Mouse (Mus musculus) myocyte (in vitro differentiated cells): ENCODE results near the gene Unc79. TPM values are rescaled to one million over a fixed set of nuclear protein-coding genes. Genes with fewer than 3 reads are reported as not detected.

Source experiments
- H3K27me3 ChIP-seq: one replicate; pipeline ENCODE4 v1.6.1; 2011; ENCODE audit not compliant: control insufficient read depth, insufficient read depth, insufficient read length
- H3K36me3 ChIP-seq: one replicate; pipeline ENCODE4 v1.6.1; 2011; ENCODE audit not compliant: control insufficient read depth, insufficient read depth
- H3K4me2 ChIP-seq: one replicate; pipeline ENCODE4 v1.6.1; 2011; ENCODE audit warnings: low read depth, control low read depth
- H3K4me3 ChIP-seq: one replicate; pipeline ENCODE4 v1.5.1; 2011; ENCODE audit warnings: mild to moderate bottlenecking, control low read depth, moderate library complexity
- H3K79me2 ChIP-seq: one replicate; pipeline ENCODE4 v1.6.1; 2011; ENCODE audit not compliant: control insufficient read depth, insufficient read depth
- H3ac ChIP-seq: one replicate; pipeline ENCODE4 v1.6.1; 2011; ENCODE audit not compliant: control insufficient read depth, insufficient read length
- CEBPB ChIP-seq: IDR thresholded peaks from 2 replicates; pipeline ENCODE4 v1.6.1; 2011; ENCODE audit warnings: mild to moderate bottlenecking, moderate library complexity; ENCODE audit not compliant: poor library complexity, insufficient read depth, severe bottlenecking
- E2F4 ChIP-seq: IDR thresholded peaks from one replicate; pipeline ENCODE4 v1.6.1; 2011; ENCODE audit warnings: mild to moderate bottlenecking, control low read depth, moderate library complexity; ENCODE audit not compliant: insufficient read depth
- MAX ChIP-seq: IDR thresholded peaks from one replicate; pipeline ENCODE4 v1.6.1; 2011; ENCODE audit warnings: low read depth, mild to moderate bottlenecking, control low read depth
- MYOD1 ChIP-seq, 3 experiments: IDR thresholded peaks; one replicate each; pipeline ENCODE4 v1.6.1; 2011; ENCODE audit warnings: control low read depth in 2 of 3, low read depth in 2 of 3, mild to moderate bottlenecking in 2 of 3, moderate library complexity in 1 of 3; ENCODE audit not compliant: insufficient read length in 2 of 3, control insufficient read depth in 1 of 3
- MYOG ChIP-seq, 3 experiments: IDR thresholded peaks; one replicate each; pipeline ENCODE4 v1.6.1; 2011; ENCODE audit warnings: control low read depth in 2 of 3, low read depth in 2 of 3, mild to moderate bottlenecking in 2 of 3; ENCODE audit not compliant: insufficient read length in 2 of 3, control insufficient read depth in 1 of 3, insufficient read depth in 1 of 3
- POLR2A ChIP-seq: IDR thresholded peaks from one replicate; pipeline ENCODE4 v1.6.1; 2011; ENCODE audit warnings: low read depth, mild to moderate bottlenecking, control low read depth, moderate library complexity; ENCODE audit not compliant: insufficient read length
- POLR2AphosphoS2 ChIP-seq: IDR thresholded peaks from one replicate; pipeline ENCODE4 v1.6.1; 2011; ENCODE audit warnings: low read depth, control low read depth; ENCODE audit not compliant: insufficient read length
- REST ChIP-seq: IDR thresholded peaks from one replicate; pipeline ENCODE4 v1.6.1; 2011; ENCODE audit warnings: mild to moderate bottlenecking, control low read depth, moderate library complexity; ENCODE audit not compliant: insufficient read depth, insufficient read length
- SRF ChIP-seq: IDR thresholded peaks from one replicate; pipeline ENCODE4 v1.6.1; 2011; ENCODE audit warnings: low read depth; ENCODE audit not compliant: control insufficient read depth, insufficient read length
- TCF12 ChIP-seq: IDR thresholded peaks from one replicate; pipeline ENCODE4 v1.6.1; 2011; ENCODE audit warnings: mild to moderate bottlenecking, control low read depth; ENCODE audit not compliant: poor library complexity, insufficient read depth, severe bottlenecking
- TCF3 ChIP-seq: IDR thresholded peaks from one replicate; pipeline ENCODE4 v1.6.1; 2011; ENCODE audit warnings: low read depth, control low read depth; ENCODE audit not compliant: insufficient read length
- USF1 ChIP-seq: IDR thresholded peaks from one replicate; pipeline ENCODE4 v1.6.1; 2011; ENCODE audit warnings: low read depth, mild to moderate bottlenecking, control low read depth, moderate library complexity
- polyA plus RNA-seq: library from polyadenylated mRNA; unstranded; fragments of >200 nt; fragmentation: generic; extraction: Trizol; gene quantifications from one replicate; pipeline ENCODE4 v1.2.1, GENCODE M21; 2012; ENCODE audit warnings: missing spikeins

Gene Unc79
- polyA plus RNA-seq, 1 experiment: not detected

- TF ChIP-seq POLR2A (no peak), MYOG (IDR thresholded peaks at IDR 0.05; ENCODE audit: control insufficient read depth in 1 of 3, insufficient read depth in 1 of 3, insufficient read length in 2 of 3, low read depth in 2 of 3) (no peak), REST (no peak), SRF (no peak), MYOD1 (IDR thresholded peaks at IDR 0.05; ENCODE audit: control insufficient read depth in 1 of 3, insufficient read length in 2 of 3, low read depth in 2 of 3) (no peak), MAX (no peak), USF1 (no peak), CEBPB (no peak), POLR2AphosphoS2 (no peak), TCF3 (no peak), TCF12 (no peak), E2F4 (no peak)
- H3K4me2 ChIP-seq: no peak overlapping the region
- H3K36me3 ChIP-seq: no peaks in the 10 kb centered on the region
- H3K79me2 ChIP-seq: no peaks in the 10 kb centered on the region
- H3ac ChIP-seq: no peak overlapping the region
- no peak overlapping the region for H3K4me3 ChIP-seq
- peaks cover 17% of the 10 kb centered on the region for H3K27me3 ChIP-seq
Observed at GRCm38 (mm10) chr12:103109301-103109700, 160.6 kb downstream of the Unc79 start.

DNA sequence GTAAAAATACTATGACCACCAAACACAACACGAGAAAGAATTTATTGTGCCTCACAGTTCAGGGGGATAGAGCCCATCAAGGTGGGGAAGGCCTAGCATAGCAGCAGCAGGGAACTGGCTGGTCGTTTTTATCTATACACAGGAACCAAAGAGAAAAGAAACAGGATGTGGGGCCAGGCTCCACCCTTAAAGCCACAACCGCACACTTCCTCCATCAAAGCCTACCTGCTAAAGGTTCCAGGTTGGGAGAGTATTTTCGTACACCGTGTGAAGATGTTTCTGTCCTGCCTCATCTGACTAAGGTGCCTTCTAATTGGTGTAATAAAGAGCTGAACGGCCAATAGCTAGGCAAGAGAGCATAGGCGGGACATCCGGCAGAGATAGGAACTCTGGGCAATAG, 168.0 kb downstream of the Unc79 start:
- H3K36me3 ChIP-seq: no peaks in the 10 kb centered on the region
- peaks cover 6% of the 10 kb centered on the region for H3K27me3 ChIP-seq
- no peak overlapping the region for H3K4me3 ChIP-seq
- no peak overlapping the region for H3ac ChIP-seq
- no peak overlapping the region for H3K4me2 ChIP-seq
- no peaks in the 10 kb centered on the region for H3K79me2 ChIP-seq
- TF ChIP-seq POLR2AphosphoS2 (no peak), TCF12 (no peak), POLR2A (no peak), MYOD1 (IDR thresholded peaks at IDR 0.05; ENCODE audit: control insufficient read depth in 1 of 3, insufficient read length in 2 of 3, low read depth in 2 of 3) (no peak), MYOG (IDR thresholded peaks at IDR 0.05; ENCODE audit: control insufficient read depth in 1 of 3, insufficient read depth in 1 of 3, insufficient read length in 2 of 3, low read depth in 2 of 3) (no peak), E2F4 (no peak), MAX (no peak), TCF3 (no peak), USF1 (no peak), CEBPB (no peak), SRF (no peak), REST (no peak)

- Histone ChIP-seq H3K4me3 (no peak overlapping the region), H3K79me2 (no peaks in the 10 kb centered on the region), H3K36me3 (no peaks in the 10 kb centered on the region), H3K4me2 (no peak overlapping the region), H3ac (no peak overlapping the region), H3K27me3 (peaks cover 1% of the 10 kb centered on the region)
- TF ChIP-seq POLR2A (no peak), MYOD1 (IDR thresholded peaks at IDR 0.05; ENCODE audit: control insufficient read depth in 1 of 3, insufficient read length in 2 of 3, low read depth in 2 of 3) (no peak), MYOG (IDR thresholded peaks at IDR 0.05; ENCODE audit: control insufficient read depth in 1 of 3, insufficient read depth in 1 of 3, insufficient read length in 2 of 3, low read depth in 2 of 3) (no peak), USF1 (no peak), REST (no peak), TCF3 (no peak)
Observed at GRCm38 (mm10) chr12:103117517-103118193, 169.0 kb downstream of the Unc79 start.

DNA sequence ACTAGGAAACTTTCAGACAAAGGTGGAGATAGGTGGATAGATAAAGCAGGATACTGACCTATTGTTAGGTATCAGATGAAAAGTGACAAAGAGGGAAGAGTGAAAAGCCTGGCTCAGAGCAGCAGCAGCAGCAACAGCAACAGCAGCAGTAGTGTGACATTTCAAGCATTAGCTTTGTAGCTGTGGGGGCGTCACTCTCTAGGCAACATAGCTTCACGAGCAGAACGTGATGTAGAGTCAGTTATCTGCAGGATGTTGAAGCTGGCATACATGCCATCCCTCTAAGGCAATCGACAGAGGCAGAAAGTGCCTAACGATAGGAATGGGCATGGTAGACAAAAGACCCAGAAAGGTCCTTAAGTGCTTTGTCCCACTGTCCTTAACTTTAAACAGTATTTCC, 173.3 kb downstream of the Unc79 start:
- no peak overlapping the region for H3K4me3 ChIP-seq
- TF ChIP-seq POLR2AphosphoS2 (no peak), SRF (no peak), POLR2A (no peak), USF1 (no peak), MYOG (IDR thresholded peaks at IDR 0.05; ENCODE audit: control insufficient read depth in 1 of 3, insufficient read depth in 1 of 3, insufficient read length in 2 of 3, low read depth in 2 of 3) (no peak), TCF3 (no peak), TCF12 (no peak), E2F4 (no peak), MYOD1 (IDR thresholded peaks at IDR 0.05; ENCODE audit: control insufficient read depth in 1 of 3, insufficient read length in 2 of 3, low read depth in 2 of 3) (no peak), CEBPB (no peak), REST (no peak), MAX (no peak)
- no peaks in the 10 kb centered on the region for H3K36me3 ChIP-seq
- H3K4me2 ChIP-seq: no peak overlapping the region
- no peak overlapping the region for H3ac ChIP-seq
- H3K79me2 ChIP-seq: no peaks in the 10 kb centered on the region
- H3K27me3 ChIP-seq: no peaks in the 10 kb centered on the region

DNA sequence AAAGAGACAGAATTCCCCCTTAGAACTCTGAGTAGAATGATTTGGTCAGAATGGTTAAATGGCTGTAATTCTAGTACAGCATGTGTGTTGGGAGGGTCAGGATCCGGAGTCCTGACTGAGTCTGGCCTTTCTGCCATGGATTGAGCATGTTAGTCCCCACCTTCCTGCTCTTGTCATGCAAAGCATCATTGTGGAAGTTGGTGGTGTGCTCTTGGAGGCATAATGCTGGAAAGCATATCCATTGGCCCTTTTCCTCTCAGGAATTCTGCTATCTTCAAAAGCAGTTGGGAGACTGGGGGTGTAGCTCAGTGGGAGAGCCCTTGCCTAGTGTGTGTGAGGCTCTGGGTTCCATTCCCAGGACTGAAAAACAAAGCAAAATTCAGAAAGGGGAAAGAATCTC, 175.2 kb downstream of the Unc79 start:
- Histone ChIP-seq H3ac (no peak overlapping the region), H3K4me3 (no peak overlapping the region), H3K4me2 (no peak overlapping the region), H3K36me3 (no peaks in the 10 kb centered on the region), H3K79me2 (no peaks in the 10 kb centered on the region), H3K27me3 (no peaks in the 10 kb centered on the region)
- TF ChIP-seq TCF3 (no peak), SRF (no peak), POLR2AphosphoS2 (no peak), MYOG (IDR thresholded peaks at IDR 0.05; ENCODE audit: control insufficient read depth in 1 of 3, insufficient read depth in 1 of 3, insufficient read length in 2 of 3, low read depth in 2 of 3) (no peak), REST (no peak), TCF12 (no peak), E2F4 (no peak), CEBPB (no peak), POLR2A (no peak), MYOD1 (IDR thresholded peaks at IDR 0.05; ENCODE audit: control insufficient read depth in 1 of 3, insufficient read length in 2 of 3, low read depth in 2 of 3) (no peak), USF1 (no peak), MAX (no peak)
